Mouse (Mus musculus) monocyte, adult 2 months (primary cell): ENCODE results near the gene Exoc7.

ENCODE experiments used
- DNase-seq, 2 experiments: peaks; one replicate each; pipeline ENCODE4 v3.0.0; 2022; ENCODE audit warnings: low spot score in 2 of 2, low read depth in 1 of 2

Gene Exoc7

GRCm38 (mm10) chr11:116307019-116307725 is at the start of gene Exoc7:
Exoc7 (minus strand) TSS chr11:116307233.
- no peak for DNase-seq

GRCm38 (mm10) chr11:116354521-116354920 is 47.5 kb upstream of the Exoc7 start:
- DNase-seq: no peak

DNA sequence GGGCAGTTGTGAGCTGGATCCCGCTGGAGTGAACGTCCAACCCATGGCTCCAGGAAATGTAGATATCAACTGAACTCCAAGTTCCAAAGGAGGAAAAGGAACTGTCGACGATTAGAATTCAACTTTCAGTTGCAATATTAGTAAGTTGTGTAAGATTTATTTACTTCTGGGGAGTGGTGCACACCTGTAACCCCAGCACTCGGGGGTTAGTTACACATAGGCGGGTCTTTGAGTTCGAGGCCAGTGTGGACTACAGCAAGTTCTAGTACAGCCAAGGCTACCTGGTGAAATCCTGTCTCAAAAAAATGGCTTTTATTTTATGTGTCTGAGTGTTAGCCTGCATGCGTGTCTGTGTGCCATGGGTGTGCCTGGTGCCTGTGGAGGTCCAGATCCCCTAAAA is 46.5 kb upstream of the Exoc7 start:
- DNase-seq: no peak

- no peak for DNase-seq
These were observed 44.3 kb upstream of the Exoc7 start for GRCm38 (mm10) chr11:116351294-116351693.

- no peak for DNase-seq
These were observed 40.9 kb upstream of the Exoc7 start for GRCm38 (mm10) chr11:116347955-116348354.

DNA sequence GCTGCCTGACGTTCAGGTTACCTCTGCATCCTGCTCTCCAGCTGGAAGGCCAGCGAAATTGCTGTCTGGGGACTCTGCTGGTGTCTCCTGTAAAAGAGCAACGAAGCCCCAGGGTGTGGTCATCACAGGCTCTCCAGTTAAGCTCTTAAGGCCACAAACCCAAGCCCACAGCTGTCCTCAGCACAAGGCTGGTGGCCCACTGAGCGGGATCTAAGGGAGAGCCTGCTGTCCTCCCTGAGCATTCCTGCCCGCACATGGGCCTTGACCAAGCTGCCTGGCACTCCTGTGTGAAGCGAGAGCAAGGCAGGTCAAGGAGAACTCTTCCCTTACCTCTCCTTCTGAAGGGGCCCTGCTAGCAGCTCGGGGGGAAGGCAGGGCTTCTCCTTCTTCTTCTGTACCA is 40.0 kb upstream of the Exoc7 start:
- DNase-seq: no peak

DNA sequence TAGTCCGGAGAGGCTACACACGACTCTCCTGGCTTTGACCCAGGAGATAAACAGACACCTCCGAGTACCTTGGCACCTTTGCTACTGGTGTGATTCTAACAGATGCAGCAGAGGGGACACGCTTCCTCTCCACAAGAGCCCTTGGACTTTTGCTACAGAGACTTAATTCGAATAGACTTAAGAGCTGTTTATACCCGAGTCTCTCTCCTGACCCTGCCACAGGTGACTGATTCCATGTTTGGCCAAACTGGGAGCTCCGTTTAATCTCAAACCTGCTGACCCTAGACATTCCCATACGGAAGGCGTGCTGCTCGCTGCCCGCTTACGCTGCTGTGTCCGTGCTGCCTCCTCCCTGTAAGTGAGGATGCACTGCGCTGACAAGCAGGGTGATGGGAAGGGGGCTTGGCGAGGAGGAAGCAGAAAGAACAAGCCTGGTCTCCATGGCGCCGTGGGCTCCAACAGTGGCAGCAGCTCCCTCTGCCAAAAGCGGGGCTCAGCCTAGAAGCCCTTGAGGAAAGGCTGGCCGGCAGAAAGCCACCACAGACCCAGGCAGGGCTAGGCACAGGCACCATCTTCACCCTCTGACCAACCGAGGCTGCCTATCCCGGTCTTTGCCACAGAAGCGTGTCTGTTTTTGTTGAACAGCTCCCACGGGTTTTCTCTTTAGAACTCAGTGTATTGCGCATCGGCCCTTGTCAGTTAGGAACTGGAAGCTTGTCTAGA is 35.2 kb upstream of the Exoc7 start:
- DNase-seq: no peak

- DNase-seq: no peak
These were observed 30.5 kb upstream of the Exoc7 start for GRCm38 (mm10) chr11:116337531-116337930.

GRCm38 (mm10) chr11:116337000-116337399 is 30.0 kb upstream of the Exoc7 start:
- no peak for DNase-seq

- DNase-seq: no peak
These were observed 29.4 kb upstream of the Exoc7 start for GRCm38 (mm10) chr11:116336393-116336792.

GRCm38 (mm10) chr11:116335244-116336036 is 28.4 kb upstream of the Exoc7 start, which contains the start of gene Foxj1:
Foxj1 (minus strand) TSS chr11:116335399.
- DNase-seq: peak; percentile 88 to 94

DNA sequence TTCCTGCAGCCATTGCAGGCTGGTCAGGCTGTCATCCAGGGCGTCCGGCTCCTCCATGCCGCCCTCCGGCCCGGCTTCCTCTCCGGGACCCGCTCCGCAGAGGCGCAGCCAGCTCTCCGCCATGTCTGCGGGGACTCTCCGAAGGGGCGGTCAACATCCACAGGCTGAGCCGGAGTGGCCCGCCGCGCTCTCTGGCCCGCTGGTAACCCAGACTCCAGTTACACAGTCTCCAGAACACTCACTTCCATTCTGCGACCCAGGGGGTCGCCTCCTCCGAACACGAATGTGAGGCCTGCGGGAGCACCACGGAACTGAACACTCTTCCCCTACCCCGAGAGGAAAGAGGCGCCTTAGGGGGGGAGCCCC is 27.4 kb upstream of the Exoc7 start:
- DNase-seq: no peak

GRCm38 (mm10) chr11:116333526-116334416 is 26.7 kb upstream of the Exoc7 start:
- no peak for DNase-seq

- DNase-seq: no peak
These were observed 25.9 kb upstream of the Exoc7 start for GRCm38 (mm10) chr11:116332983-116333270.

GRCm38 (mm10) chr11:116332232-116332982 is 25.4 kb upstream of the Exoc7 start:
- DNase-seq: no peak

DNA sequence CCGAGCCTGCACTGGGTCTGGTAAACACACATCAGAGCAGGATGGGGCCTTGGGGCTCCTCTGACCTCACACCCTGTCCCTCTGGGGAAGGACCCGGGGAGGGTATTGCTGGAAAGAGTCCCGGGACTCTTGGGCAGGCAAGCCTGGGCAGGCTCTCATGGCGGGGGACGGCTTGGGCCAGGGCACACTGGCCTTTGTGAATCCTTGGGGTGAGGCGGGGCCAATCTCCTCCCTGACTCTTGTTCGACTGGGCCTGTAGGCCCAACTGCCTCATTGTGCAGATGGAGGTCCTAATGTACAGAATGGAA is 23.1 kb upstream of the Exoc7 start:
- DNase-seq: no peak

DNA sequence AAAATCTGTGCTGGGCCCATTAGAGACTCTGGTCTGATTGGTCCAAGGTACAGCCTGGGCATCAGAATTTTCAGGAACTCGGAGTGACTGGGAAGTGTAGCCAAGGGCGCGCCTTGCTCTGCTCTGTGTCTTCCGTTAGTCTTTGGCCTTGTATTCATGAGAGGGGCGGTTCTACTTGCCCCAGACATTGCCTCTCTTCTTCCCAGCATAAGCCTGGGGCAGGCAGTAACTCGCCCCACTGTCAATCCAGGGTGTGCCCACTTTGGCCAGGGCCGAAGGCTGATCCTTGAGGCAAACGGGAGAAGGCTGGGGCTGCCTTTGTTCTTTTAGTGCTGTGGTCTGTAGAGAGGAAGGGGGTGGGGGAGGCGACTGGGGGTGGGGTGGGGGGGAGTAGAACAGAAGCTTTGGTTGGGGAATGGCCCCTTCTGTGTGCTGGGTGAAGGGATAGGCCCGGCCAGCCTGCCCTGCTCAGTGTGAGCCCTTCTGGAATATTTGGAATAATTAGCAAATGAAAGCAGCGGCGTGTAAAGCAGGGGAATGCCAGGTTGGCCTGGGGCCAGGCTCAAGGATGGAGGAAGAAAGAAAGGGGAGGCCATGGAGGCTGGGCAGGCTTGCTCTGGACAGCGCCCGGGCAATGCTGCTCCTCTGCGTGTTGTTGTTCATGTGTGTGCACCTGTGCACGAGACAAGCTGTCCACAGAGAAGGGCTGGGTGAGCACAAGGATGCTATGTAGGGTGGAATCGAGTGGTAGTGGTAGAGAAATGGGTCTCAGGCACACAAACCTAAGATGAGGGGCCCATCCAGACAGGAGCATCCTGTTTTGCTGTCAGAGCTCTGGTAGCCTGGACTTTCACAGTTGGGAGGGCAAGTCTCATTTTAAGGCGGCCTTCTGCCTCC is 22.5 kb upstream of the Exoc7 start:
- no peak for DNase-seq

DNA sequence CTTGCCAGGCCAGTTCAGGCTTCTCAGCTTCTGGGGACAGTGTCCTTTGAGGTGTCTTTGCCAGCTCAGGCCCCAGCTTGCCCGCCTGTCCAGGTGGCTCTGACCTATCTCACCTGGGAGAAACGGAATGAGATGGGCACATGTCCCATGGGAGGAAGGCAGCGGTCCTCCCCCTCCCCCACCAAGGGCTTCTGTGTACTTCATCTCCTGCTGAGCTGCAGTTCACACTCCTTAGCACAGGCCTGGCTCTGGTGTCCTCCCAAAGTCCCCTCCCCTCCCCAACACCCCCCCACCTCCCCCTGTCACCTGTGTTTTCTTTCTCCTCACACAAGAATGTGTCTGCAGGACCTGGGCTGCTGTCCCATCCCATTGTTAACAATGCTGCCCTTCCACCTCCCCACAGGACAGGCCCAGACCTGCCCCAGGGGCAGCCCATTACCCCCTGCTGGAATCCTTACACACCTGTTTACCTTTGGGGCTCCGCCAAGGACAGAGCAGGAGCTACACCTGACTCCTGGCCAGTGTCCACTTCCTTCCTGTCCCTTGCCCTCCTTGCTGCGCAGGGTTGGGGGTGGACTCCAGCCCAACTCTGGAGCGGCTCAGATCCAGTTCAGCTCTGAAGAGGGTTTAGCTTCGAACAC is 20.1 kb upstream of the Exoc7 start:
- no peak for DNase-seq
